Mouse (Mus musculus): Measurements from ENCODE around the gene Cbs. TPM values are rescaled to one million over a fixed set of nuclear protein-coding genes. Genes with fewer than 3 reads are reported as not detected.

Cbs gene
- total and polyA plus RNA-seq, 2 experiments from 2014 or later = 25.8 to 38.8 TPM

GRCm38 (mm10) chr17:31565141-31566056 lies 71.6 kb downstream of the Cbs start:
- H3K27me3 ChIP-seq (ENCODE audit: insufficient read depth, low read length) = no peaks in the 10 kb centered on the region
- ATAC-seq = peak; percentile 55
- peak overlapping the region; percentile 96 for H3K9ac ChIP-seq (replicated peaks; ENCODE audit: low read length)
- peak; percentile 94 for DNase-seq (ENCODE audit: low spot score)
- WGBS = under 1% methylated on average over 74 of the region's 88 CpGs
- peak; percentile 28 for TF ChIP-seq CTCF (IDR thresholded peaks at IDR 0.05; ENCODE audit: low read depth)
- peaks cover 28% of the 10 kb centered on the region for H3K4me1 ChIP-seq (ENCODE audit: insufficient read depth, low read length)
- peak overlapping the region; percentile 100 for H3K27ac ChIP-seq
- peak overlapping the region; percentile 80 for H3K4me2 ChIP-seq (ENCODE audit: low read depth, low read length)
- peak overlapping the region; percentile 87 for H3K4me3 ChIP-seq (ENCODE audit: low read length)
- H3K36me3 ChIP-seq (ENCODE audit: insufficient read depth, low read length) = no peaks in the 10 kb centered on the region
- H3K9me3 ChIP-seq (ENCODE audit: low read length) = no peaks in the 10 kb centered on the region

- Histone ChIP-seq H3K36me3 (ENCODE audit: insufficient read depth, low read length) (no peaks in the 10 kb centered on the region), H3K9ac (replicated peaks; ENCODE audit: low read length) (peak overlapping the region; percentile 96), H3K4me3 (ENCODE audit: low read length) (peak overlapping the region; percentile 87), H3K27me3 (ENCODE audit: insufficient read depth, low read length) (no peaks in the 10 kb centered on the region), H3K27ac (peak overlapping the region; percentile 100), H3K9me3 (ENCODE audit: low read length) (no peaks in the 10 kb centered on the region), H3K4me1 (ENCODE audit: insufficient read depth, low read length) (peaks cover 28% of the 10 kb centered on the region), H3K4me2 (ENCODE audit: low read depth, low read length) (peak overlapping the region; percentile 80)
- no peak for TF ChIP-seq CTCF (IDR thresholded peaks at IDR 0.05; ENCODE audit: low read depth)
- no peak for DNase-seq (ENCODE audit: low spot score)
- whole genome bisulfite sequencing = 3% methylated on average over 24 of the region's 44 CpGs
- no peak for ATAC-seq
Measured at GRCm38 (mm10) chr17:31564858-31565140, 72.2 kb downstream of the Cbs start.

DNA sequence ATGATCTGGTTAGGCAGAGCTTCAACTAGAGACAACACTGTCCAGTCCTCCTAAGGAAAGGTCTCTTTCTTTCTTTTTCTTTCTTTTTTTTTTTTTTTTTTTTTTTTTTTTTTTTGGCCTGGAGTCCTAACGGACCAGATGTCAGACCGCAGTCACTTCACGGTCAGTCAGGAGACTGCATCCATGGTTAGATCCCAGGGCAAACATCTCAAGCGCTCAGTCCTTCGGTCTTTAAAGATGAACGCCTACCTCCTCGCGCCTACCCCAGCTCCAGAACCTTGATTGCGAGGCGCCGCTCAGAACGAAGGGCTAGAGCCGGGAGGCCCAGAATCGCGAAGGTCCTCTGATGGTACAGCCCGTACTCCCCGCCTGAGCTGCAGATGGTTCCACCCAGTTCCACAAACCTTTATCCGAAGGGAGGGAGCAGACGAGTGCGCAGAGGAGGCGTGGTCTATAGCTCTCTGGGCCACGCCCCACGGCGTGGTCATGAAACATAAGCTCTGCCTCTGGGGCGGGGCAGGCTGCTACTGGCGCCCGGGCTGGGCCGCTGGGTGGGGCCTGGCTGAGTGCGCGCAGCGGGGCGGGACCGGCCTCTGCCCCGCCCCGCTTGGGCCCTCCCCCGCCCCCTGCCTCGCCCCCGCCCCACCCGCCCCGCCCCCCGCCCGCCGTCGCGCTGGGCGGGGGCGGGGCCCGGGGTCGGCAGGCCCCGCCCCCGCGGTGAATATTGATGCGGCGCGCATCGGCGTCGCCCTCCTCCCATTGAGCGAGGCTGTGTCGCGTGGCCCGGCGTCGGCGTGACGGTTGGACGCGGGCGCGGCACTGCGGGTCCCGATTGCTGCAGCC lies 72.8 kb downstream of the Cbs start, which contains the start of gene Pknox1:
TSS of gene Pknox1 (plus strand) at position 720 of the 843 bp plus-strand sequence.
- no peak for TF ChIP-seq CTCF (IDR thresholded peaks at IDR 0.05; ENCODE audit: low read depth)
- under 1% methylated on average over 51 of the region's 72 CpGs for WGBS

GRCm38 (mm10) chr17:31563632-31564014 lies 73.4 kb downstream of the Cbs start:
- Histone ChIP-seq H3K36me3 (ENCODE audit: insufficient read depth, low read length) (no peaks in the 10 kb centered on the region), H3K4me1 (ENCODE audit: insufficient read depth, low read length) (peaks cover 28% of the 10 kb centered on the region), H3K4me3 (ENCODE audit: low read length) (peak overlapping the region; percentile 34), H3K4me2 (ENCODE audit: low read depth, low read length) (peak overlapping the region; percentile 65), H3K9me3 (ENCODE audit: low read length) (no peaks in the 10 kb centered on the region), H3K9ac (replicated peaks; ENCODE audit: low read length) (peak overlapping the region; percentile 54), H3K27ac (peak overlapping the region; percentile 95), H3K27me3 (ENCODE audit: insufficient read depth, low read length) (no peaks in the 10 kb centered on the region)
- ATAC-seq = no peak
- 7% methylated on average over 12 of the region's 12 CpGs for WGBS
- TF ChIP-seq CTCF (IDR thresholded peaks at IDR 0.05; ENCODE audit: low read depth) = no peak
- DNase-seq (ENCODE audit: low spot score) = peak; percentile 59

More for the DNA sequence above, 72.8 kb downstream of the Cbs start, which contains the start of gene Pknox1:
- H3K27ac ChIP-seq = peak within 1 kb of the TSS; percentile 100
- no peaks in the 10 kb centered on the region for H3K27me3 ChIP-seq (ENCODE audit: insufficient read depth, low read length)
- peak within 1 kb of the TSS; percentile 80 for H3K4me2 ChIP-seq (ENCODE audit: low read depth, low read length)
- peaks cover 28% of the 10 kb centered on the region for H3K4me1 ChIP-seq (ENCODE audit: insufficient read depth, low read length)
- H3K4me3 ChIP-seq (ENCODE audit: low read length) = peak within 1 kb of the TSS; percentile 87
- H3K9me3 ChIP-seq (ENCODE audit: low read length) = no peaks in the 10 kb centered on the region
- peak within 1 kb of the TSS; percentile 96 for H3K9ac ChIP-seq (replicated peaks; ENCODE audit: low read length)
- DNase-seq (ENCODE audit: low spot score) (peak; percentile 100), ATAC-seq (peak; percentile 97)
- no peaks in the 10 kb centered on the region for H3K36me3 ChIP-seq (ENCODE audit: insufficient read depth, low read length)

DNA sequence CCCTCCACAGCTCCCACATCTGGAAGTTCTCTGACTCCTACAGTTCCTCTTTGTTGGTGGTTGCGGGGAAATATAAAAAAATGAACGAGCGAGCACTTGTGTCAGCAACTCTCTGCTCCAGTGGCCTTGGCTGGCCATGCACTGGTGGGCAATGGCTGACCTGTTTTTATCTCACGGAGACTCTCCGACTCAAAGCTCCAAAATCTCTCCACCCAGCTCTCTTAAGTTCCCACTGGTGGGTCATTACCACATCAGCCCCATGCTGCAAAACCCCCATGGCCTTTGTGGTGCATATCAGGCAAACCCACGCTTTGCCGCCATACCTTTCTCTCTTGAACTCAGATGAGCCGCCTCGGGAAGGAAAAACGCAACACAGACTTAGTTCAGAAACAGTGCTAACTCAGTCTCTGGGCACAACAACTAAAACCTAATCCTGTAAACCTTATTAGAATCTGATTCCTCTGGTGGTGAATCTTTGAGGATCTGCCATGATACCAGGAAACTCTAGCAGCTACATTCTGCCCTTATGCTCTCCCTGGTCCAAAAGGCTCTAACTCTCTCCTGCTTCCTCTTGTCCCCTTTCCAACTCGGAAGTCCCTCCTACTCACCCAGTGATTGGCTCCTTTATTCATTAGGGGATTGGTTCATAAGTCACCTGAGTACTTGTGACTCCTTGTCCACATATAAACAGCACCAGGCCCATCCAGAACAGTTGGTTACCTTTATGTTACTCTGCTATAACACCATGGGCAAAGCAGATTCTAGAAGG lies 77.8 kb downstream of the Cbs start:
- H3K9me3 ChIP-seq (ENCODE audit: low read length) = no peaks in the 10 kb centered on the region
- TF ChIP-seq CTCF (IDR thresholded peaks at IDR 0.05; ENCODE audit: low read depth) = no peak
- ATAC-seq (no peak), DNase-seq (ENCODE audit: low spot score) (no peak)
- no peaks in the 10 kb centered on the region for H3K36me3 ChIP-seq (ENCODE audit: insufficient read depth, low read length)
- no peaks in the 10 kb centered on the region for H3K27me3 ChIP-seq (ENCODE audit: insufficient read depth, low read length)
- peaks cover 14% of the 10 kb centered on the region for H3K4me1 ChIP-seq (ENCODE audit: insufficient read depth, low read length)
- no peak overlapping the region for H3K27ac ChIP-seq
- no peak overlapping the region for H3K9ac ChIP-seq (replicated peaks; ENCODE audit: low read length)
- WGBS = 87% methylated on average over 11 of the region's 11 CpGs
- no peak overlapping the region for H3K4me2 ChIP-seq (ENCODE audit: low read depth, low read length)
- H3K4me3 ChIP-seq (ENCODE audit: low read length) = no peak overlapping the region

Small RNA genes within 50 kb of the gene (microRNA-seq; reads per million reads assigned to microRNA genes)
- gene Gm24970 = 0 reads per million in 2 experiments

Other genes with a start within 250 kb of the Cbs start
- 50.9 and 56.5 TPM in 2 replicates for gene Wdr4, start 117.3 kb downstream of the Cbs start, total RNA-seq (2014; rRNA removed)
- gene Wdr4, start 117.3 kb downstream of the Cbs start, polyA plus RNA-seq (2015; fragmentation: Nextera tagmentation; extraction: Ambion mirVana) = 26.3 and 26.8 TPM in 2 replicates
- 226 and 267 TPM in 2 replicates for gene Ndufv3, start 117.1 kb downstream of the Cbs start, total RNA-seq (2014; rRNA removed)
- 562 and 575 TPM in 2 replicates for gene Ndufv3, start 117.1 kb downstream of the Cbs start, polyA plus RNA-seq (2015; fragmentation: Nextera tagmentation; extraction: Ambion mirVana)
- 31.2 and 36.7 TPM in 2 replicates for gene Pknox1, start 72.5 kb downstream of the Cbs start, total RNA-seq (2014; rRNA removed)
- 25.0 and 25.1 TPM in 2 replicates for gene Pknox1, start 72.5 kb downstream of the Cbs start, polyA plus RNA-seq (2015; fragmentation: Nextera tagmentation; extraction: Ambion mirVana)
- gene U2af1, start 21.7 kb upstream of the Cbs start, total RNA-seq (2014; rRNA removed) = 46.2 and 54.6 TPM in 2 replicates
- gene U2af1, start 21.7 kb upstream of the Cbs start, polyA plus RNA-seq (2015; fragmentation: Nextera tagmentation; extraction: Ambion mirVana) = 224 and 242 TPM in 2 replicates
- gene Cryaa, start 40.6 kb upstream of the Cbs start, total RNA-seq (2014; rRNA removed) = 0.52 and 0.90 TPM in 2 replicates
- gene Cryaa, start 40.6 kb upstream of the Cbs start, polyA plus RNA-seq (2015; fragmentation: Nextera tagmentation; extraction: Ambion mirVana) = 1.2 TPM in 2 replicates
- 39.6 and 41.6 TPM in 2 replicates for gene Sik1, start 218.6 kb upstream of the Cbs start, total RNA-seq (2014; rRNA removed)
- gene Sik1, start 218.6 kb upstream of the Cbs start, polyA plus RNA-seq (2015; fragmentation: Nextera tagmentation; extraction: Ambion mirVana) = 14.4 and 18.1 TPM in 2 replicates